Mouse (Mus musculus) embryonic facial prominence, embryonic 14.5 days (tissue): ENCODE measurements at regions not wholly inside any gene's neighbourhood (a gene's known extent, or its start where the extent isn't known, plus 50 kb on each side); places are given as distances from the start of the nearest gene placed in this dataset. TPM values are rescaled to one million over a fixed set of nuclear protein-coding genes. Genes with fewer than 3 reads are reported as not detected.

ENCODE experiments used
- ATAC-seq: fragments of 200-750 bp; cut with Nextera tagmentation; 2 replicates; pipeline ENCODE4 v1.8.0; 2017; ENCODE audit warnings: low read depth, moderate number of reproducible peaks, moderate TSS enrichment
- DNase-seq: peaks from one replicate; pipeline ENCODE4 v3.0.0-alpha.2; 2015; ENCODE audit warnings: low spot score
- H3K27ac ChIP-seq: fragments of 300-500 bp; sonication (generic); replicated peaks from 2 replicates; pipeline ENCODE4 v1.5.1; 2014; ENCODE audit warnings: low read depth, mild to moderate bottlenecking, low read length, moderate library complexity
- H3K27me3 ChIP-seq: fragments of 300-500 bp; sonication (generic); replicated peaks from 2 replicates; pipeline ENCODE4 v1.6.1; 2014; ENCODE audit warnings: low read length; ENCODE audit not compliant: control insufficient read depth, insufficient read depth
- H3K36me3 ChIP-seq: fragments of 300-500 bp; sonication (generic); 2 replicates; pipeline ENCODE4 v1.6.1; 2014; ENCODE audit warnings: low read length, mixed read lengths; ENCODE audit not compliant: control insufficient read depth, insufficient read depth
- H3K4me1 ChIP-seq: fragments of 300-500 bp; sonication (generic); 2 replicates; pipeline ENCODE4 v1.6.1; 2014; ENCODE audit warnings: antibody characterized with exemption, low read length; ENCODE audit not compliant: control insufficient read depth, insufficient read depth
- H3K4me2 ChIP-seq: fragments of 300-500 bp; sonication (generic); 2 replicates; pipeline ENCODE4 v1.6.1; 2014; ENCODE audit warnings: low read depth, mild to moderate bottlenecking, low read length, moderate library complexity, mixed read lengths
- H3K4me3 ChIP-seq: fragments of 300-500 bp; sonication (generic); 2 replicates; pipeline ENCODE4 v1.5.1; 2014; ENCODE audit warnings: low read depth, mild to moderate bottlenecking, low read length
- H3K9ac ChIP-seq: fragments of 300-500 bp; sonication (generic); 2 replicates; pipeline ENCODE4 v1.6.1; 2014; ENCODE audit warnings: low read depth, mild to moderate bottlenecking, low read length, moderate library complexity, mixed read lengths
- H3K9me3 ChIP-seq: fragments of 300-500 bp; sonication (generic); 2 replicates; pipeline ENCODE4 v1.6.1; 2016; ENCODE audit warnings: low read length; ENCODE audit not compliant: control insufficient read depth
- WGBS: fragments of 180-500 bp; shearing (Covaris S2); extraction: QIAGEN DNeasy Blood & Tissue Kit; methylation state at CpG from one replicate; pipeline ENCODE4 v1.1.7; 2014; 5-methylcytosine and 5-hydroxymethylcytosine counted together
- microRNA-seq: library from miRNA; unstranded; fragments of <30 nt; microRNA quantifications from one replicate; pipeline ENCODE4, GENCODE M21; 2016; ENCODE audit warnings: borderline number of aligned reads

DNA sequence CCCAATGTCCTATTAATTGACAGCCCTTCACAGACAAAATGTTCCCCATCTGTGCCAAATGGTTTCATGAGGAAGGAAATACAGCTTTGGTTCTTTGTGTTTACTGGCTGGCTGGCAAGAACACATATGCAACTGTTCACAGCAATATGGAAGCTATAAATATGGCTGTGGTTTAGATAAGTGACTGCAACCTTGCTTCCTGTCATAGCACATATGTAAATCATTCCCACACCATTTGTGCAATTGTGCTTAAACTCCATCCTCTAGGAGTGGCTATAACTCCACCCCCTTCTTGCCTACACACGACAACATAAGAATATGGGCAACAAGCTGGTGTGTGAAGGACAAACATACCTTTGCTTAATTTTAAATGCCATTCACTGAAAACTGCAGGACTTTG, 156.4 kb downstream of the Snx13 start:
- Histone ChIP-seq H3K4me1 (peaks cover 10% of the 10 kb centered on the region), H3K27me3 (no peaks in the 10 kb centered on the region), H3K4me2 (no peak overlapping the region), H3K27ac (no peak overlapping the region), H3K9me3 (no peaks in the 10 kb centered on the region), H3K4me3 (no peak overlapping the region), H3K9ac (no peak overlapping the region), H3K36me3 (no peaks in the 10 kb centered on the region)
- ATAC-seq (no peak), DNase-seq (no peak)
- WGBS: 36% methylated on average over 1 of the region's 1 CpGs

DNA sequence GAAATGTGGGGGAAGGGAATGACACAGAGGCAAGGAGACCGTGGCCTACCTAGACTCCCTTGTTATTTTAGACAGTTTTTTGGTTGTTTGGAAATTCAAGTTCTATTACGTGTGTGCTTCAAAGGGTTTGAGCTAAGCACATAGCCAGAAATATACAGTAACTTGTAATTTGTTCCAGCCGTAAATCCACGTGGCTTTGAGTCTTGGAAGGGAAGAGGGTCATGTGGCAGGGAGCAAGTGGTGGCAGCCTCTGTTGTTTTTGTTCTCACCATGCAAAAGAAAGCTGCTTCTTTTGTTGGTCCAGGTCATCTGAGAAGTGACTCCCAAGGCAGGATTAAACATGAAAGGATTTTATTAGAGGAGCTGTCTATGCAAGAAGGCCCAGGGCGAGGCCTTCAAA, 153.1 kb downstream of the Snx13 start:
- Histone ChIP-seq H3K4me3 (no peak overlapping the region), H3K36me3 (no peaks in the 10 kb centered on the region), H3K4me2 (no peak overlapping the region), H3K9me3 (no peaks in the 10 kb centered on the region), H3K27me3 (no peaks in the 10 kb centered on the region), H3K4me1 (peaks cover 10% of the 10 kb centered on the region), H3K9ac (no peak overlapping the region), H3K27ac (no peak overlapping the region; the same call in 1 of the 2 replicates)
- DNase-seq (peak; percentile 69), ATAC-seq (peak; percentile 50)
- 23% methylated on average over 5 of the region's 5 CpGs for WGBS

Small RNAs in the stretch of these regions (microRNA-seq; reads per million reads assigned to microRNA genes)
- not detected for gene Gm44396
